Mouse (Mus musculus) spleen, adult 2 months (tissue): ENCODE results near the gene Elmod3. TPM values are rescaled to one million over a fixed set of nuclear protein-coding genes. Genes with fewer than 3 reads are reported as not detected.

Experiments used
- DNase-seq, 2 experiments: peaks; one replicate each; pipeline versions ENCODE4 v3.0.0 to v3.0.0-alpha.2; 2012 to 2021; ENCODE audit warnings: low spot score in 2 of 2, low read depth in 1 of 2
- H3K27ac ChIP-seq: fragments of 200-500 bp; 2 replicates; pipeline ENCODE4 v1.5.1; 2012; ENCODE audit warnings: low read length, inconsistent platforms; ENCODE audit not compliant: insufficient read depth
- H3K27me3 ChIP-seq: fragments of 200-500 bp; 2 replicates; pipeline ENCODE4 v1.6.1; 2012; ENCODE audit warnings: mild to moderate bottlenecking, moderate library complexity, low read length, inconsistent platforms; ENCODE audit not compliant: control insufficient read depth, insufficient read depth
- H3K36me3 ChIP-seq: fragments of 200-500 bp; 2 replicates; pipeline ENCODE4 v1.6.1; 2012; ENCODE audit warnings: mild to moderate bottlenecking, low read length, inconsistent platforms; ENCODE audit not compliant: control insufficient read depth, insufficient read depth
- H3K4me1 ChIP-seq: fragments of 200-500 bp; 2 replicates; pipeline ENCODE4 v1.6.1; 2011; ENCODE audit warnings: inconsistent platforms; ENCODE audit not compliant: control insufficient read depth, insufficient read depth, insufficient read length
- H3K4me3 ChIP-seq: fragments of 200-500 bp; 2 replicates; pipeline ENCODE4 v1.5.1; 2011; ENCODE audit warnings: mild to moderate bottlenecking, inconsistent platforms; ENCODE audit not compliant: insufficient read depth, insufficient read length; ENCODE audit errors: extremely low read depth
- CTCF ChIP-seq: fragments of 200-500 bp; IDR thresholded peaks from 2 replicates; pipeline ENCODE4 v1.5.1; 2011; ENCODE audit warnings: mild to moderate bottlenecking, inconsistent platforms; ENCODE audit not compliant: insufficient read depth, insufficient read length, insufficient replicate concordance; ENCODE audit errors: extremely low read depth
- POLR2A ChIP-seq: fragments of 200-500 bp; IDR thresholded peaks from 2 replicates; pipeline ENCODE4 v1.6.1; 2011; ENCODE audit warnings: low read depth, low read length, inconsistent platforms
- WGBS: fragments of 180-500 bp; shearing (Covaris S2); methylation state at CpG from one replicate; pipeline ENCODE4 v1.1.7; 2018; 5-methylcytosine and 5-hydroxymethylcytosine counted together
- polyA plus RNA-seq: library from polyadenylated mRNA; depleted of rRNA; stranded (reverse); fragments of >200 nt; gene quantifications from 2 replicates; pipeline ENCODE4 v1.2.3, GENCODE M21; 2012

The Elmod3 gene
- polyA plus RNA-seq, 1 experiment, result 12.2 TPM

GRCm38 (mm10) chr6:72560801-72561200, 37.4 kb downstream of the Elmod3 start:
- no peaks in the 10 kb centered on the region for H3K4me1 ChIP-seq
- DNase-seq, result no peak
- TF ChIP-seq CTCF (no peak), POLR2A (no peak)
- H3K27me3 ChIP-seq, result no peaks in the 10 kb centered on the region
- 92% methylated on average over 8 of the region's 8 CpGs for WGBS
- no peak overlapping the region for H3K27ac ChIP-seq
- peaks cover 30% of the 10 kb centered on the region for H3K36me3 ChIP-seq
- no peak overlapping the region for H3K4me3 ChIP-seq

GRCm38 (mm10) chr6:72553079-72553412, 45.2 kb downstream of the Elmod3 start:
- H3K27me3 ChIP-seq, result no peaks in the 10 kb centered on the region
- H3K4me3 ChIP-seq, result peak overlapping the region; percentile 54; the same call in 1 of the 2 replicates
- peaks cover 3% of the 10 kb centered on the region; the same call in 1 of the 2 replicates for H3K36me3 ChIP-seq
- DNase-seq, result no peak
- WGBS, result 18% methylated on average over 8 of the region's 8 CpGs
- H3K4me1 ChIP-seq, result peaks cover 37% of the 10 kb centered on the region
- TF ChIP-seq CTCF (no peak), POLR2A (no peak)
- H3K27ac ChIP-seq, result peak overlapping the region; percentile 85

DNA sequence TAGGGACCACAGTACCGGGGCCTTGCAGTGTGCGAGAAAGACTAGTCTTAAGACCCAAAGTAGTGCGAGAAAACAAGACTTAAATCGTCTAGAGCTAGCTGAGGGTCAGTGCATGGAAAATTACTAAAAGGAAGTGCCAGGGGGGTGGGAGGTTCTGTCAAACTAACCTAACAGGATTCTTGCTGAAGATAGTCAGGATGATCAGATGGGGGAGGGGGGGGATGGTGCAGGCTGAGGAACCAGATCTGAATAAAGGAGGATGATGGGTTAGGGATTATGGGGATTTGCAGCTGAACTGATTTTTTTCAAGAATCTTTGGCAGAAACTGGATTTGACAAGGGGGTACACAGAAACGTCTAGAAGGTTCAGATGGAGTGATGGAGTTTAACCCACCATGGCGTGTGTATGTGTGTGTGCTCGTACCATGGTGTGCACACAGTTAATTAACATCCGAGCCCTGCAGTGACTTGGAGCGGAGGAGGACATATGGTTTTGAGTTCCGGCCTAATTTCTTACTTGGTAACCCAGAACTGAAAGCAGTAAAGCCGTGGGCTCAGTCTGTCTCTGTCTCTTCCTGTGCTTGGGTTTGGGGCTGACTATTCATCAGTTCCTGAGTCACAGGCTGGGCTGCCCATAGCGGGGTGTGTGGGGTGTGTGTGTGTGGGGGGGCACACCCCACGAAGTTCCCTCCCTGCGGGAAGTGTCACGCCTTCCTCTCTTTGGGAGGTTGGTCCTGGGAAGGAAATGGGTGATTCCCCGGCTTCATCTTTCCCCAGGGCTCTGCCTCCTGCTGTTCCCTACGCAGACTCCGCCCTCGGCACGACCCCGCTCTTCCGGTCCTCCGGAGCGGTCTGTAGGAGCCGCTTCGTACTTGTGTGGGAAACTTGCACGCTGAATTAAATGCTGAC, 45.8 kb downstream of the Elmod3 start:
- TF ChIP-seq POLR2A (no peak; the same call in 1 of the 2 replicates), CTCF (no peak)
- WGBS, result 9% methylated on average over 27 of the region's 27 CpGs
- Histone ChIP-seq H3K4me3 (peak overlapping the region; percentile 54), H3K36me3 (no peaks in the 10 kb centered on the region), H3K27ac (peak overlapping the region; percentile 85), H3K4me1 (peaks cover 37% of the 10 kb centered on the region), H3K27me3 (no peaks in the 10 kb centered on the region)
- peak in 1 of 2 experiments; percentile 57 for DNase-seq

DNA sequence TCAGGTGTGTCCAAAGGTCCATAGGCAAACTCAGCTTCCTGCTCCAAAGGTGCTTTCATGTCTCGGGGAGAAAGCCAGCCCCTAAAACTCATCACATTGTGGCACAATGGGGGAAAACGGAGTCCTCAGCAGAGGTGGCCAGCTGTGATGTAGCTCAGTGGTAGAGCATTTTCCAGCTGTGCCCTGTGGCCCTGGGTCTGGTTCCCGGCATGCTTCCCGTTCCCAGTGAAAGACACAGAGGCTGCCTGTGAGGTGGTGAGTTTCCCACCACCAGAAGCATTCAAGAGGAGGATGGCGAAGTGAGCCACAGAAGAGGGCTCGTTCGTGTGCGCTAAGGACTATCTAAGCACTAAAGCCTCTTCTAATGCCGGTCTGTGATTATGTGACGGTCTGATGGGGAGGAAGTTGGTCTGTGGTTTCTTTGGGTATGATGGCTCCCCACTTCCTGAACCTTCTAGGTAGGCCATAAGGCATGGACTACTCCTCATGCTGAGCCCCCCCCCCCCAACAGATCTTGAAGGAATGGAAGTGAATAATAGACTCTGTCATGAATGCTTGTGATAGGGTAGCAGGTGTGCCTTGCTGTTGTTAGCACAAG, 47.6 kb downstream of the Elmod3 start:
- Histone ChIP-seq H3K36me3 (no peaks in the 10 kb centered on the region), H3K27ac (peak overlapping the region; percentile 87), H3K27me3 (no peaks in the 10 kb centered on the region), H3K4me3 (peak overlapping the region; percentile 62), H3K4me1 (peaks cover 37% of the 10 kb centered on the region)
- no peak for TF ChIP-seq POLR2A
- TF ChIP-seq CTCF, result no peak
- WGBS, result 12% methylated on average over 10 of the region's 10 CpGs
- DNase-seq, result peak in 1 of 2 experiments; percentile 44

DNA sequence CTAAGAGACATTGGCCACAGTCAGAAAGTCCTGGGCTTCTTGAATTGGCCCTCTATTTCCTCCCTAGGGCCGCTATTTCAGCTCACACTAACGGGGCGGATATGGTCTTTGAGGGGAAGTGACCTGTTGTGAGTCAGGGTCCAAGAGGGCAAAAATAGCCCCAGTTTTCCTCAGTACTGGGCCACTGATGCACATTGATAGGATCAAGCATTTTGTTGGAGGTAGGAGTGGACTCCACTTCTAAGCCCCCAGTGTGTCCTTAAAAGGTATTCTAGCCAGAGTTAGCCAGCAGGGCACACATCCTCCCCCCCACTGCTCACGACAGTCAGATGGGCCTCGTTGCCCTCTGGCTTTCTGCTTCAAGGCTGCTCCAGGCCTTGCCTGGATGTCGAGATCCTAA, 48.2 kb downstream of the Elmod3 start:
- 44% methylated on average over 6 of the region's 6 CpGs for WGBS
- peak overlapping the region; percentile 62; the same call in 1 of the 2 replicates for H3K4me3 ChIP-seq

GRCm38 (mm10) chr6:72549041-72549580, 49.1 kb downstream of the Elmod3 start:
- TF ChIP-seq POLR2A (no peak), CTCF (no peak)
- Histone ChIP-seq H3K27me3 (no peaks in the 10 kb centered on the region), H3K4me3 (peak overlapping the region; percentile 62), H3K4me1 (peaks cover 41% of the 10 kb centered on the region), H3K36me3 (no peaks in the 10 kb centered on the region), H3K27ac (peak overlapping the region; percentile 87)
- 16% methylated on average over 9 of the region's 9 CpGs for WGBS
- peak in 1 of 2 experiments; percentile 77 for DNase-seq

More for the DNA sequence above, 48.2 kb downstream of the Elmod3 start:
- no peaks in the 10 kb centered on the region for H3K36me3 ChIP-seq
- DNase-seq, result no peak
- no peaks in the 10 kb centered on the region for H3K27me3 ChIP-seq
- TF ChIP-seq POLR2A, result no peak
- TF ChIP-seq CTCF, result no peak
- peak overlapping the region; percentile 87 for H3K27ac ChIP-seq
- peaks cover 41% of the 10 kb centered on the region for H3K4me1 ChIP-seq
